Mouse (Mus musculus) bone marrow, adult 2 months (tissue): ENCODE measurements around the gene Mrpl54.

Experiments used
- CTCF ChIP-seq: fragments of 200-500 bp; IDR thresholded peaks from 2 replicates; pipeline ENCODE4 v1.5.1; 2011; ENCODE audit warnings: low read length, control low read depth; ENCODE audit not compliant: control insufficient read depth, insufficient read depth
- POLR2A ChIP-seq: fragments of 200-500 bp; IDR thresholded peaks from 2 replicates; pipeline ENCODE4 v1.6.1; 2011; ENCODE audit warnings: low read depth, mild to moderate bottlenecking, control low read depth, low read length, borderline replicate concordance; ENCODE audit not compliant: control insufficient read depth

DNA sequence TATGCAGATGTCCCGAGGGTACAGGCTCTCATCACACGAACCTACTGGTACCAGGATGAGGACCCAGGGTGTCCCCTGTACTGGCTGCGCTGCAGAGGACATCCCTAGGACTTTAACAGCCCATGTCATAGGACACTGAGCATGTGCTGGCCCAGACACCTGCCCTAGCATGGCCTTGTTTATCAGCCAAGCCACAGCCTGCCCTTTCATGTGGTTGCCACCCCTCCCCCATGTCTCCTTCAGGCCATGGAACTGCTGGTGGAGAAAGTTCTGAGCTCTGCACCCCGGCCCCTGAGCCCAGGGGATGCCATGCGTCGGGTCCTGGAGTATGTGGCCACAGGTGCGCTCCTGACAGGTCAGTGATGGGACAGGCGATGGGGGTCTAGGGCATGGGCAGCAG is 17.3 kb downstream of the Mrpl54 start:
- TF ChIP-seq POLR2A (no peak), CTCF (no peak)
